Mouse (Mus musculus) left cerebral cortex, postnatal 36 days (tissue): ENCODE results near the gene Adat2. TPM values are rescaled to one million over a fixed set of nuclear protein-coding genes. Genes with fewer than 3 reads are reported as not detected.
A peak's percentile ranks its signal among the peaks of the same experiment; 100 is the strongest.

Experiments used
- DNase-seq, 2 experiments: peaks; one replicate each; pipeline ENCODE4 v3.0.0; 2021 to 2022; ENCODE audit warnings: low spot score in 2 of 2, mixed read lengths in 1 of 2
- intact Hi-C: fragments of 180-260 bp; cut with DNase I; formaldehyde crosslinking; loops from one replicate; pipeline ENCODE4 v1.15.1; 2025
- total RNA-seq, 2 experiments: library from RNA; stranded (reverse); gene quantifications; 2 replicates each; pipeline ENCODE4 v1.2.3; 2021

Gene Adat2
- total RNA-seq, 2 experiments from 2014 or later, result 7.9 to 9.8 TPM

DNA sequence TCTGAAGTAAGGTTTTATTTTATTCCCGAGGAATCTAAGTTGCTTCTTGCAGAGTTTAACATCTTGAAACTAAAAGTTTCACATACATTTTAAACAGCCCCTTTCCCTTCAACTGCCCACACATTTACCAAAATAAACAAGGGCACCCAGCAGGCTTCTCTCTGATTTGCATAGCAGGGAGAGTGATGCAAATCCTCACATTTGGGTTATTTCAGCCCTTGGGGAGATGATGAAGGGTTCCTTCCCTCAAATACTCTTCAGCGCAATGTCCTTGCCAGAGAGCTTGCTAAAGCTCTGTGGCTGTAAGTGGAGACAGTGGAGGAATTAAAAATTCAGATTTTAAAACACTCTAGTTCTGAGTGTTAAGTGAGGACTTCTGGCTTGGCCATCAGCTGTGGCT lies 35.2 kb downstream of the Adat2 start:
- intact Hi-C loops, result loop anchor here (5.0 kb wide), 1 partner anchor 194 kb away; no protein-coding TSS in a partner anchor
- DNase-seq, result peak in 1 of 2 experiments; percentile 54

DNA sequence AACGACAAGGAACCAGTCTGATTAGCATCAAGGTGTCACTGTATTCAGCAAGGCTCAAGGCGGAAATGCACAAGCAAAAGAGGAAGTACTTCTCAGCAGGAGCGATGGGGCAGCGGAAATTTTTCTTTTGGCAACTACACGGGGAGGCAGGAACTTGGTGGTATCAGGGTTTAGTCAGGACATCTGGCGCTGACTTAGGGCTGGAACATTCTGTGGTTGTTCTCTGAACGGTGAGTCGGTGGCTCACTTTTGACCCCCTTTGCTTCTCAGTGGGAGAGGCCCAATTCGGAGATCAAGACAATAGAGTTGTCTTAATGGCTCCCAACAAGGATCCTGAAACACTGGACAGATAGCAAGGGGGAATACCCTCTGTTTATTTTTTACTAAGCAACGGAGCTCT lies 39.5 kb downstream of the Adat2 start:
- intact Hi-C loops, result no loop called here
- DNase-seq, result no peak

GRCm38 (mm10) chr10:13593529-13593928 lies 40.8 kb downstream of the Adat2 start:
- peak in 1 of 2 experiments; percentile 2 for DNase-seq
- intact Hi-C loops, result no loop called here

DNA sequence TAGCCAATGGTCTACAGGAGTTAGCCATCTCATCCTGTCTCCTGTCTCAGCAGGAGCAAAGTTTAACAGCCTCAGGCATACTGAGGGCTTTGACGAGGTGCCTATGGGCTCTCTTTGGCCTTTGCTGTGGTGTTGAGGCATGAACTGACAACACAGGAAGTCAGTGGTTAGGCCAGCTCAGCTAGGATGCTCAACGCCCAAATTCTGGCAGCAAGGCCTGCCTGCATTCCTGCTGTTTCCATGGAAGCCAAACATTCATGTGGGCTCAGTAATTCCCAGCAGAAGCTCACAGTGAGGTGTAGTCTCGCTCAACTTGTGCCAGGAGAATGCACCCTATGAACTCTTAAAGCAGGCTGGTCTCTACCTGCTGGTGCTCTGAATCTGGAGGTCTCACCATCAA lies 43.4 kb downstream of the Adat2 start:
- peak; percentile 28 to 38 for DNase-seq

DNA sequence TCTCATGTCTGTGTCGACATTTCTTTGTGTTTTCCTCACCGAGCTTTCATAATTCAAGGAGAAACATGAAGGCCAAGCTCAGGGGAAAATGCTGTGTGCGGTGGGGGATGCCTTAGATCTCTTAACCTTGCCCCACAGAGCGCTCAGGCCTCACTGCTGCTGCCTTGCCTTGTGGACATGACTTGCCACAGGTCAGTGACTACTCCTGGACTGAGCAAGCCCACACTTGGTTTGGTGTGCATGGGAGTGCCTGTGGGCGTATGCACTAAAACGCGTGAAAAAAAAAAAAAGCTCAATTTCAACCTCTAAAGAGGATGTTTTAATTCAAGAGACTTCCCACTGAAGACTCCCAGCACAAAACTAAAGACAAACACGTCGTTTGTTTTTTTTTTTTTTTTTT lies 44.2 kb downstream of the Adat2 start:
- intact Hi-C loops, result no loop called here
- DNase-seq, result peak in 1 of 2 experiments; percentile 20

More for the DNA sequence above, 43.4 kb downstream of the Adat2 start:
- intact Hi-C loops, result no loop called here

- no peak for DNase-seq
- intact Hi-C loops, result no loop called here
These were observed 44.8 kb downstream of the Adat2 start for GRCm38 (mm10) chr10:13597491-13597890.

DNA sequence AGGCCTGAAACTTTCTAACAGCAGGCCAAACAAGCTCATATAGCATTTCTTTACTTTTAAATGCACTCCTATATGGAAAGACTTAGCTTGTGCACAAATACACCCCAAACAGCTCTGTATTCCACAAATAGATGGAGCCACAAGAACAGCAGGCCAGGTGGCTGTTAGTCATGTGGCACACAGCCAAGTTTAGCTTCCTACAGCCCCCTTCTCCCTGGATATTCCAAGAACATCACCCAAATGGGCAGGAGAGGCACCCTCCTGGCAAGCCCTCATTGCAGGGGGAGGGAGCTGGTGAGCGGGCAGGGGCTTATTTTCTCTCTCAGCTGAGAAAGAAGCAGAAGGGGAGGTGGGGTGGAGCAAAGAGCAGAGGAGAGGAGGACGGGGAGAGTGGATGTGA lies 48.2 kb downstream of the Adat2 start:
- peak; percentile 43 to 46 for DNase-seq
- intact Hi-C loops, result no loop called here

Other genes starting within 250 kb of the Adat2 start
- 10 to 100 TPM; 21.5 to 31.1 TPM for gene Phactr2, start 78.5 kb upstream of the Adat2 start, total RNA-seq
- gene Fuca2, start 53.4 kb upstream of the Adat2 start, total RNA-seq, result 10 to 100 TPM; 43.8 to 44.2 TPM
- 10 to 100 TPM; 25.3 to 27.8 TPM for gene Pex3, start 248 bp downstream of the Adat2 start, total RNA-seq